Mouse (Mus musculus): ENCODE data around the gene Slc25a22.

Gene Slc25a22

GRCm38 (mm10) chr7:141472226-141472625 lies 34.5 kb upstream of the Slc25a22 start:
- no peak for DNase-seq (ENCODE audit: low read depth, low spot score)

GRCm38 (mm10) chr7:141471236-141471635 lies 33.5 kb upstream of the Slc25a22 start:
- DNase-seq (ENCODE audit: low read depth, low spot score) = no peak

GRCm38 (mm10) chr7:141470637-141470944 lies 32.9 kb upstream of the Slc25a22 start:
- DNase-seq (ENCODE audit: low read depth, low spot score) = no peak

GRCm38 (mm10) chr7:141469901-141470636 lies 32.4 kb upstream of the Slc25a22 start:
- no peak for DNase-seq (ENCODE audit: low read depth, low spot score)

- DNase-seq (ENCODE audit: low read depth, low spot score) = no peak
These were observed 31.7 kb upstream of the Slc25a22 start for GRCm38 (mm10) chr7:141469352-141469751.

- DNase-seq (ENCODE audit: low read depth, low spot score) = no peak
These were observed 31.0 kb upstream of the Slc25a22 start for GRCm38 (mm10) chr7:141468522-141469211.

- DNase-seq (ENCODE audit: low read depth, low spot score) = no peak
These were observed 30.5 kb upstream of the Slc25a22 start for GRCm38 (mm10) chr7:141468164-141468521.

GRCm38 (mm10) chr7:141467230-141468030 lies 29.7 kb upstream of the Slc25a22 start, which contains the start of gene Cd151:
TSS of gene Cd151 (plus strand) at chr7:141467392.
- DNase-seq (ENCODE audit: low read depth, low spot score) = no peak

GRCm38 (mm10) chr7:141466607-141467148 lies 29.0 kb upstream of the Slc25a22 start:
- DNase-seq (ENCODE audit: low read depth, low spot score) = no peak

GRCm38 (mm10) chr7:141466045-141466394 lies 28.3 kb upstream of the Slc25a22 start:
- DNase-seq (ENCODE audit: low read depth, low spot score) = no peak

- DNase-seq (ENCODE audit: low read depth, low spot score) = no peak
These were observed 27.8 kb upstream of the Slc25a22 start for GRCm38 (mm10) chr7:141465388-141466044.

GRCm38 (mm10) chr7:141464603-141465201 lies 27.0 kb upstream of the Slc25a22 start:
- DNase-seq (ENCODE audit: low read depth, low spot score) = no peak

- DNase-seq (ENCODE audit: low read depth, low spot score) = no peak
These were observed 26.3 kb upstream of the Slc25a22 start for GRCm38 (mm10) chr7:141463824-141464602.

- no peak for DNase-seq (ENCODE audit: low read depth, low spot score)
These were observed 24.7 kb upstream of the Slc25a22 start for GRCm38 (mm10) chr7:141462333-141462821.

GRCm38 (mm10) chr7:141461521-141462332 lies 24.0 kb upstream of the Slc25a22 start:
- no peak for DNase-seq (ENCODE audit: low read depth, low spot score)

GRCm38 (mm10) chr7:141460391-141461113 lies 22.9 kb upstream of the Slc25a22 start, which contains the start of gene Cracr2b:
TSS of gene Cracr2b (plus strand) at chr7:141461094.
- no peak for DNase-seq (ENCODE audit: low read depth, low spot score)

- no peak for DNase-seq (ENCODE audit: low read depth, low spot score)
These were observed 22.3 kb upstream of the Slc25a22 start for GRCm38 (mm10) chr7:141460001-141460390.

GRCm38 (mm10) chr7:141459301-141459711 lies 21.6 kb upstream of the Slc25a22 start:
- no peak for DNase-seq (ENCODE audit: low read depth, low spot score)

- no peak for DNase-seq (ENCODE audit: low read depth, low spot score)
These were observed 21.0 kb upstream of the Slc25a22 start for GRCm38 (mm10) chr7:141458661-141459060.

All from retina, postnatal 7 days (tissue).